Mouse (Mus musculus) common myeloid progenitor, adult 5-6 weeks (primary cell): Measurements from ENCODE around the gene Ntm. TPM values are rescaled to one million over a fixed set of nuclear protein-coding genes. Genes with fewer than 3 reads are reported as not detected.

Experiments
- ATAC-seq: replicated peaks from 2 replicates; pipeline ENCODE4 v1.8.0; 2016; ENCODE audit warnings: low read depth, mild to moderate bottlenecking, moderate TSS enrichment, inconsistent platforms; ENCODE audit not compliant: poor library complexity, severe bottlenecking
- total RNA-seq: library from RNA; stranded (forward); fragments of 200-1000, 187-1606 nt; gene quantifications from 2 replicates; pipeline ENCODE4 v1.2.3, GENCODE M21; 2017

Gene Ntm
- total RNA-seq, 1 experiment from 2014 or later, result not detected

DNA sequence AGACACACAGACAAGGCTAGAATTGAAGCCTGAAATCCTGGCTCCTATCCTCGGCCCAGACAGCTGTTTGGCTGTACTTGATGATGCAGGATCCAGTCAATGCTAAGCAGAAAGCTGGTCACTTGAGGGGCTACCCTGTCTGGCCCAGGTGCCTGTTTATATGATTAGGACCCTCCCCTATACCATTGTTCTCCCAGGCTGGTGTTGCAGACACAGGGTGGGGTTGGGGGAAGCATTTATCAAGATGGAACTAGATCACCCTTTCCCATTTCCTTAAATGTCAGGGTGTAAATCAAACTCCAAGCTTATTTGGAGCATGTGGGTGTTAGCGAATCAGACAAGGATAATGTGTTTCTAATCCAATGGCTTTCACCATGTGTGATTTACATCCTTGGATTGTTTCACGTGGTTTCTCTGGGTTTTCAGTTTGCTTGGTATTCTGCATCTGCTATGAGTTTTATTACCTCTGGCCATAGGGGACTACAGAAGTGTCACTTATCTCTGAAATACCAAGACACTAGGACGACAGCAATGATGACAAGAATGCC, 159.1 kb downstream of the Ntm start:
- no peak for ATAC-seq

DNA sequence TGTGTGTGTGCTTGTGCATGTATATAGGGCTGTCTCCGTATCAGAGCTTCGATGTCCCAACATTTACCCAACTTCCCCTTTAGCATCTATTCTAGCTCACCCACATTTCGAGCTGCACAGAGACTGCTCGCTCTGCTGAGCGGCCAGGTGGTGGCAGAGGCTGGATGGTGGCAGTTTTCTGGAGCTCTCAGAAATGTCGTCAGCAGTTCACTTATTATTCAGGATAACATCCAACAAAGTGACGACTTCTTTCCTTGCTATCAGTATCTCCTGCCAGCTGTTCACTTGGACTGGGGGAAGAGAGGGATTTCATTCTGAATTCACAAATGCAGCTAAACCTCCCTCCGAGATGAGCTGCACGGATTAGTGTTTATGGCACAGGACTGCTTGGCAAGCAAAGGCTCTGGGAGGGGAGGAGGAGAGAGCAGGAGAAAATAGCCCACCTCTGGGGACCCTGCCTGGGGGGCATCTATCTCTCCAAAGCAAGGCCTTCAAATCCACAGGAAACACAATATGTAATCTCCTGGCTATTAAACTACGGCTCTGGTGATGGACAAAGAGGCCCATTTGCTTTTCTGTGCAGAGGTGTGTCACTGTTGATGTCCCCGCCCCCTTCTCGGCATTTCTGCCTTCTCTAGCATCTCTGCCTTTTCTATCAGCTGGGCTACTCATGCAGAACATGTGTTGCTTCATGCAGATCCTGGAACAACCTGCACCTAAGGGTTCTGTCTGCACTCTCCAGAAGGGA, 159.8 kb downstream of the Ntm start:
- ATAC-seq, result peak; percentile 88

GRCm38 (mm10) chr9:29802071-29802705, 160.8 kb downstream of the Ntm start:
- no peak for ATAC-seq

DNA sequence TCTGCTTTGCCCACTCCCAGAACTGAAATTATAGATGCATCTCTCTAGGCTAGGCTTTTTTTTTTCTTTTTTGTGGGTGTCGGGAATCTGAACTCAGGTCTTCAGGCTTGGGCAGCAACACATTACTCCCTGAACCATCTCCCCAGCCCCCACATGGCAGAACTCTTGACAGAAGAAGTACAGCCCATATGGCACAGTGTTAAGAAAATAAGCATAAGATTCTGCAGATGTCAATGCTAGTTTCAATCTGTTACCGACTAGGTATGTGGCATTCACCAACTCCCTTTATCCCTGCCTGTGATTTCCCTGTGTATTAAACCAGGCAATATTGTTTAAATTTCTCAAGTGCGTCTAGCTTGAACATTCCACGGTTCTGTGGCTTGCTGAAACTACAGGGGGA, 166.7 kb downstream of the Ntm start:
- no peak for ATAC-seq

- peak; percentile 46 for ATAC-seq
Measured at GRCm38 (mm10) chr9:29791199-29791915, 171.6 kb downstream of the Ntm start.

DNA sequence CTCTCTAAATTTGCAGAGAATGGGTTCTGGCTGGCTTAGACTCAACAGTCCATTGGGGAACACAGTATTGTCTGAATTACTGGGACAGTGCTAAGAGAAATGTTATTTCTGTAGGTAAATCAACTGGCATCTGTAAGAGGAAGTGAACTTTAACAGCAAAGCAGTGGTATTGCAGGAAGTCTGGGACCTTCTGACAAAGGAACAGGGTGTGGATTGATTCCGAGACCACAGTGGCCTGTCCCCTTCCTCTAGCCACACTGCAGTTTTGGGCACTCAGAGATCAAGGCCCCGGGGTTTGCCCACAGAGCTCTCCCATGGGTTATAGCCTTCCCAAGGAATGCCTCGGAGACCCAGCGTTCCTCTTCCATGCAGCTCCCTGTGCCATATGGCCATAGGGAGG, 172.9 kb downstream of the Ntm start:
- peak; percentile 92 for ATAC-seq

GRCm38 (mm10) chr9:29788855-29789254, 174.1 kb downstream of the Ntm start:
- ATAC-seq, result no peak

- ATAC-seq, result peak; percentile 45
Measured at GRCm38 (mm10) chr9:29787408-29787807, 175.5 kb downstream of the Ntm start.

- ATAC-seq, result peak; percentile 82
Measured at GRCm38 (mm10) chr9:29782697-29783096, 180.2 kb downstream of the Ntm start.

DNA sequence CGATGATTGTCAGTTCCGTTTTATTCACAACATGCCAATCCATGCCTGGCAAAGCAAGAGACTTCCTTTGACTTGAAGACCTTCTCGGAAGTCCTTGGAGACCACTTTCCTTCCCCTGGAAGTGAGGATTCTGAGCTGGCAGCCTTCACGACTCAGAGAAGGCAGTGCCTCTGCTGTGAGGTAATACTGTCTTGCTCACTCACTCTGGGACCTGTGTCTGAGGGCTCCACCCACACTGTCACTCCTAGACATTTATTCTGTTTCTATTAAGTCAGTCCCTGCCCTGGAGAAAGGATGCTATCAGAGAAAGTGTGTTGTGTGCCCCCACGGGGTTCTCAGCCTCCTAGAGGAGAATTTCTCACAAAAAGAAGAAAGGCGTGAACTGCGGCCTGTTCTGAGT, 183.2 kb downstream of the Ntm start:
- ATAC-seq, result no peak

GRCm38 (mm10) chr9:29776951-29777350, 186.0 kb downstream of the Ntm start:
- ATAC-seq, result no peak

GRCm38 (mm10) chr9:29776542-29776941, 186.4 kb downstream of the Ntm start:
- no peak for ATAC-seq

GRCm38 (mm10) chr9:29776030-29776429, 186.9 kb downstream of the Ntm start:
- ATAC-seq, result no peak

- ATAC-seq, result no peak
Measured at GRCm38 (mm10) chr9:29772625-29773388, 190.1 kb downstream of the Ntm start.

GRCm38 (mm10) chr9:29771870-29772269, 191.1 kb downstream of the Ntm start:
- ATAC-seq, result no peak

- ATAC-seq, result no peak
Measured at GRCm38 (mm10) chr9:29771071-29771785, 191.7 kb downstream of the Ntm start.

DNA sequence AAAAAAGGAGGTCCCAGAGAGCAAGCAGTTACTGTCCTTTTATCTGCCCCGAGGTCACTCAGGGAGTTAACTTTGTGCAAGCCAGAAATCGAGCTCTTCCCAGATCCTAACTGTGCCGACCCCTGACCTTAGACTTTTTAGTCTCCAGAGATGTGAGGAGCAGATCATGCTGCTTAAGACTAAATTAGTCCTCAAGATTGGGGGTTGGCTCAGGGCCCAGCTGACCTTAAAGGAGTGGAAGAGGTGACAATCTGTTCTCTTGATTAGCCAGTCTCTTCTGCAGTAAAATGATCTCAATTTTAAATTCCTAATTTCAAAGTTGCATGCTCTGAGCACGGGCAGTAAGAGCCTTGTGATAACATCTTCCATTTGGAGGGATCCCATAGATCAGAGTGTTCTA, 193.6 kb downstream of the Ntm start:
- ATAC-seq, result no peak

- no peak for ATAC-seq
Measured at GRCm38 (mm10) chr9:29765990-29766980, 196.7 kb downstream of the Ntm start.
